Mouse (Mus musculus): ENCODE data around the gene Fbxo31. TPM values are rescaled to one million over a fixed set of nuclear protein-coding genes. Genes with fewer than 3 reads are reported as not detected.

Fbxo31 gene
- polyA plus RNA-seq, 1 experiment: not detected

GRCm38 (mm10) chr8:121561636-121562345, 16.8 kb downstream of the Fbxo31 start:
- WGBS: 56% methylated on average over 16 of the region's 16 CpGs
- TF ChIP-seq CTCF (IDR thresholded peaks at IDR 0.05; ENCODE audit: insufficient read depth, low read depth, low read length): no peak
- no peak for TF ChIP-seq POLR2A (IDR thresholded peaks at IDR 0.05; ENCODE audit: insufficient read depth, low read depth, low read length)
- H3K4me3 ChIP-seq (ENCODE audit: insufficient read depth, low read depth, low read length): no peak overlapping the region
- H3K27ac ChIP-seq (ENCODE audit: insufficient read depth, low read depth, low read length): no peak overlapping the region
- H3K4me1 ChIP-seq (ENCODE audit: control insufficient read depth, insufficient read depth, low read length): peaks cover 31% of the 10 kb centered on the region

DNA sequence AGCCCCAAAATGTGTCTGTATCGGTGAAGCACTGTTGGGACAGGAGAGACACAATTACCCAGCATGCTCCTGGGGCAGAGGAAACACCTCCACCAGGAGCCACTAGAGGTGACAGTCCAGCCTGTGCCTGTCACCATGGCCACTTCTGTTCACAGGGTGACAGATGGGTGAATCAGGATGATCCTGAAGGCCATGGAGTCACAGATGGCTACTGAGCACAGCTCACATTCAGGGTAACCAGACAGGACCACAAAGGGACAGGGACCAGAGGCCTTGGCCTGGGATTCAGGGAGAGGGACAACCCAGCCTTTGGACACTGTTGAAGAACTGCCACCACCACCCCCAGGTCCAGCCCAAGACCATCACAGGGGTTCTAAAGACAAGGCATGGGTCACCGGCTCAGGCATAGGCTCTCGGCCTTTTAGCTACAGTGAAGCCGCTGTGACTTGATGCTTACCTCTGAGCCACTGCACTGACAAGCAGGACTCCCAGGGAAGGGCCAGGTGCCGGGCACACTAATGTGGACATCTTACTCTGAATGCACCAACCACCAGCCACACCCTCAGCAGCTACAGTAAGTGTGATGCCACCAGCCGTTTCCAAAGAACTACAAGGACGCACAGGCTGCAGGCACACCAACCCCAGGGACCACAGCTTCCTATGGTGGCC, 18.0 kb downstream of the Fbxo31 start:
- Histone ChIP-seq H3K4me1 (ENCODE audit: control insufficient read depth, insufficient read depth, low read length) (peaks cover 30% of the 10 kb centered on the region), H3K4me3 (ENCODE audit: insufficient read depth, low read depth, low read length) (no peak overlapping the region), H3K27ac (ENCODE audit: insufficient read depth, low read depth, low read length) (no peak overlapping the region)
- TF ChIP-seq POLR2A (IDR thresholded peaks at IDR 0.05; ENCODE audit: insufficient read depth, low read depth, low read length) (no peak), CTCF (IDR thresholded peaks at IDR 0.05; ENCODE audit: insufficient read depth, low read depth, low read length) (no peak)
- WGBS: 93% methylated on average over 7 of the region's 7 CpGs

DNA sequence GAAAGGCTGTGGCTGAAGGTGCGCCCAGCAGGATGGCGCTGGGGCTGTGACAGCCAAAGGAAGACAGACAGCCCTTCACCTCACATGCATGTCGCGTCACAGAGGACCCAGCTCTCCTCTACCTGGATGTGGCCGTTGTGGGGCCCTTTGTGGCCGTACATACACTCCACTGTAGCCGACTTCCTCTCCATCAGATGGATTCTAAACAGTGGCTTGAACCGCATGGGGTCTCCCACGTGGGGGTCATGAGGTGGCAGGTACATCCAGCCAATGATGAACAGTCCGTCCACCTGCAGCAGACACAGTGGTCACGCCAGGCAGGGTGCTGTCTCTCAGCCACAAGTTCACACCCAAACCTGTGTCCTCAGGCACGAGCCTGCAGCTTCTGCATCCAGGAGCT, 18.8 kb downstream of the Fbxo31 start:
- peaks cover 25% of the 10 kb centered on the region for H3K4me1 ChIP-seq (ENCODE audit: control insufficient read depth, insufficient read depth, low read length)
- H3K4me3 ChIP-seq (ENCODE audit: insufficient read depth, low read depth, low read length): no peak overlapping the region
- no peak overlapping the region for H3K27ac ChIP-seq (ENCODE audit: insufficient read depth, low read depth, low read length)
- TF ChIP-seq CTCF (IDR thresholded peaks at IDR 0.05; ENCODE audit: insufficient read depth, low read depth, low read length) (no peak), POLR2A (IDR thresholded peaks at IDR 0.05; ENCODE audit: insufficient read depth, low read depth, low read length) (no peak)
- 94% methylated on average over 12 of the region's 12 CpGs for WGBS

GRCm38 (mm10) chr8:121558538-121558937, 20.1 kb downstream of the Fbxo31 start:
- no peak overlapping the region for H3K4me3 ChIP-seq (ENCODE audit: insufficient read depth, low read depth, low read length)
- H3K4me1 ChIP-seq (ENCODE audit: control insufficient read depth, insufficient read depth, low read length): peaks cover 30% of the 10 kb centered on the region
- TF ChIP-seq CTCF (IDR thresholded peaks at IDR 0.05; ENCODE audit: insufficient read depth, low read depth, low read length) (no peak), POLR2A (IDR thresholded peaks at IDR 0.05; ENCODE audit: insufficient read depth, low read depth, low read length) (no peak)
- WGBS: 91% methylated on average over 16 of the region's 16 CpGs
- no peak overlapping the region for H3K27ac ChIP-seq (ENCODE audit: insufficient read depth, low read depth, low read length)

DNA sequence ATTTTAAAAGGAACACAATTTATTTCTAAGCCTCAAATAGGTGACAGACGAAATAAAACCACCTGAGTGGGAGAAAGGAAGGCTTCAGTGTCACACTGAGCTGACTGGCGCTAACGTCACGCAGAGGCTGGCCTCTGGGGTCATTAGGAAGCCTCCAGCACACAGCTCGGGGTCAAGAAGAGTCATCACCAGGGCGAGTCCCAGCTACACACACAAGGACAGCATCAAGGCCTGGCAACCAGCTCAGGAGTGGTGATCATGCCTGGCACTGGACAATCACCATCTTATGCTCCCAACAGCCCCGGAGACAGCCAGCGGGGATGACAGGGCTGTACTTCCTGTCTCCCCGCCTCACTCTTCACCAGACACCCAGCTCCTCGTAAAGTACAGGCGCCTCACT, 20.9 kb downstream of the Fbxo31 start:
- Histone ChIP-seq H3K4me1 (ENCODE audit: control insufficient read depth, insufficient read depth, low read length) (peaks cover 24% of the 10 kb centered on the region), H3K27ac (ENCODE audit: insufficient read depth, low read depth, low read length) (no peak overlapping the region), H3K4me3 (ENCODE audit: insufficient read depth, low read depth, low read length) (no peak overlapping the region)
- TF ChIP-seq CTCF (IDR thresholded peaks at IDR 0.05; ENCODE audit: insufficient read depth, low read depth, low read length): no peak
- TF ChIP-seq POLR2A (IDR thresholded peaks at IDR 0.05; ENCODE audit: insufficient read depth, low read depth, low read length): no peak
- WGBS: 95% methylated on average over 11 of the region's 11 CpGs

DNA sequence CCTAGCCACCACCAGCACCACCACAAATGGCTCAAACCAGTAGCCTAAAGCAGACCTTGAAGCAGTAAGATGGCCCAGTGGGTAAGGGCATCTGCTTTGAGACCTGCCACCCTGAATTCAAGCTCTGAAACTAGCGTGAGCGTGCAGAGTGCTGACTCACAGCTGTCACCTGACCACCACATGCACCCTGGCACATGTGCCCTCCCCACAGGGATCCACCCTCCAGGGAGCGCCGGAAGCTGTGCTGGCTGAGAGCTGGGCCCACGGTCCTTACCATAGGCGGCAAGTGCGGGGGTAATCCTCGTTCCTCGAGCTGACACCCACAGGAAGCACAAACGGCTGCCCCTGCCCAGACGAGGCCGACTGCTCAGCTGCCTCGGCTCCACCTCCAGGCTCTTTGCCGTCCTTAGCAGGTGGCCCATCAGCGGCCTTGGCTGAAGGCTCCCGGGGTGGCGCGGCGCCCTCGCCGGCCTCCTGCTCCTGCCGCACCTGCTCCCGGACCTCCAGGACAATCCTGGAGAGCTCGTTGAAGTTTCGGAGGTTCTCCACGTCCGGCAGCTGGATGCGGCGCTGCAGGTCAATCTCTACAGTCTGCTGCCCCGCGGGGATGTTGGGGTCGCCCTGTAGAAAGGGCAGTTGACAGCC, 24.7 kb downstream of the Fbxo31 start:
- no peak overlapping the region for H3K4me3 ChIP-seq (ENCODE audit: insufficient read depth, low read depth, low read length)
- H3K27ac ChIP-seq (ENCODE audit: insufficient read depth, low read depth, low read length): no peak overlapping the region
- H3K4me1 ChIP-seq (ENCODE audit: control insufficient read depth, insufficient read depth, low read length): peaks cover 12% of the 10 kb centered on the region
- TF ChIP-seq POLR2A (IDR thresholded peaks at IDR 0.05; ENCODE audit: insufficient read depth, low read depth, low read length): no peak
- WGBS: 81% methylated on average over 32 of the region's 32 CpGs

DNA sequence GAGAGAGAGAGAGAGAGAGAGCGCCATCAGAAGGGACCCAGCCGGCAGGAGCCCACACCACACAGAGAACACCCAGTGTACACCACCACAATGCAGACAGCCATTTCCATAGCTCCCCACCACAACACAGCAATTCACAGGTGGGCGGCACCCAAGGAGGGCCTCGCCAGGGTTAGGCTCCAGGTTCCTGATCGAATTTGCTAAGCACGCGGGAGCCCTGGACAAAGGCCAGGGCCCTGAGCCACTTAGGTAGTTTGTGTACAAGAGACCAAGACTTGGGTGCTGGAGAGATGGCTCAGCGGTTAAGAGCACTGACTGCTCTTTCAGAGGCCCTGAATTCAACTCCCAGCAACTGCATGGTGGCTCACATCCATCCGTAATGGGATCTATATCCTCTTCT, 26.1 kb downstream of the Fbxo31 start:
- TF ChIP-seq CTCF (IDR thresholded peaks at IDR 0.05; ENCODE audit: insufficient read depth, low read depth, low read length): no peak
- TF ChIP-seq POLR2A (IDR thresholded peaks at IDR 0.05; ENCODE audit: insufficient read depth, low read depth, low read length): no peak
- Histone ChIP-seq H3K4me3 (ENCODE audit: insufficient read depth, low read depth, low read length) (no peak overlapping the region), H3K27ac (ENCODE audit: insufficient read depth, low read depth, low read length) (no peak overlapping the region), H3K4me1 (ENCODE audit: control insufficient read depth, insufficient read depth, low read length) (peaks cover 12% of the 10 kb centered on the region)
- 80% methylated on average over 9 of the region's 9 CpGs for WGBS

GRCm38 (mm10) chr8:121551065-121551985, 27.3 kb downstream of the Fbxo31 start:
- no peak for TF ChIP-seq CTCF (IDR thresholded peaks at IDR 0.05; ENCODE audit: insufficient read depth, low read depth, low read length)
- TF ChIP-seq POLR2A (IDR thresholded peaks at IDR 0.05; ENCODE audit: insufficient read depth, low read depth, low read length): no peak
- 74% methylated on average over 24 of the region's 24 CpGs for WGBS
- peaks cover 12% of the 10 kb centered on the region for H3K4me1 ChIP-seq (ENCODE audit: control insufficient read depth, insufficient read depth, low read length)
- no peak overlapping the region for H3K27ac ChIP-seq (ENCODE audit: insufficient read depth, low read depth, low read length)
- H3K4me3 ChIP-seq (ENCODE audit: insufficient read depth, low read depth, low read length): no peak overlapping the region

All from olfactory bulb, adult 2 months (tissue).